Mouse (Mus musculus) left cerebral cortex, postnatal 10 days (tissue): ENCODE results near the gene Ak5. TPM values are rescaled to one million over a fixed set of nuclear protein-coding genes. Genes with fewer than 3 reads are reported as not detected.
"Not testable (repeated sequence)": the region's sequence is repeated elsewhere in the genome, so short reads cannot be mapped to it uniquely, and the experiment has no call there.

Experiments used
- DNase-seq, 2 experiments: peaks; one replicate each; pipeline ENCODE4 v3.0.0; 2021 to 2022; ENCODE audit warnings: low spot score in 2 of 2, mixed read lengths in 1 of 2; ENCODE audit errors: extremely low spot score in 1 of 2
- intact Hi-C: fragments of 180-260 bp; cut with DNase I; formaldehyde crosslinking; loops from one replicate; pipeline ENCODE4 v1.15.1; 2025
- total RNA-seq, 2 experiments: library from RNA; stranded (reverse); gene quantifications; 2 replicates each; pipeline ENCODE4 v1.2.3; 2021

Ak5 gene
- total RNA-seq, 2 experiments from 2014 or later: 77.3 to 88.1 TPM

GRCm38 (mm10) chr3:152468032-152468431 lies 200.1 kb downstream of the Ak5 start:
- DNase-seq: no peak
- intact Hi-C loops: no loop called here

GRCm38 (mm10) chr3:152467312-152467711 lies 200.8 kb downstream of the Ak5 start:
- DNase-seq: no peak
- intact Hi-C loops: no loop called here

- DNase-seq: no peak
- intact Hi-C loops: no loop called here
These were observed 201.3 kb downstream of the Ak5 start for GRCm38 (mm10) chr3:152466849-152467248.

GRCm38 (mm10) chr3:152465338-152465737 lies 202.8 kb downstream of the Ak5 start:
- no peak for DNase-seq
- intact Hi-C loops: no loop called here

GRCm38 (mm10) chr3:152464462-152464861 lies 203.7 kb downstream of the Ak5 start:
- intact Hi-C loops: no loop called here
- DNase-seq: no peak

GRCm38 (mm10) chr3:152462900-152463299 lies 205.3 kb downstream of the Ak5 start:
- DNase-seq: no peak
- intact Hi-C loops: no loop called here

GRCm38 (mm10) chr3:152462038-152462547 lies 206.1 kb downstream of the Ak5 start:
- intact Hi-C loops: no loop called here
- no peak for DNase-seq

GRCm38 (mm10) chr3:152460802-152461201 lies 207.4 kb downstream of the Ak5 start:
- intact Hi-C loops: no loop called here
- DNase-seq: no peak

- DNase-seq, intact Hi-C loops: not testable (repeated sequence)
These were observed 209.3 kb downstream of the Ak5 start for GRCm38 (mm10) chr3:152458875-152459274.

- intact Hi-C loops: no loop called here
- DNase-seq: no peak
These were observed 210.7 kb downstream of the Ak5 start for GRCm38 (mm10) chr3:152457308-152458035.

GRCm38 (mm10) chr3:152453163-152453562 lies 215.0 kb downstream of the Ak5 start:
- DNase-seq: no peak
- intact Hi-C loops: no loop called here

- intact Hi-C loops: no loop called here
- no peak for DNase-seq
These were observed 221.2 kb downstream of the Ak5 start for GRCm38 (mm10) chr3:152446966-152447365.

GRCm38 (mm10) chr3:152444114-152444513 lies 224.0 kb downstream of the Ak5 start:
- intact Hi-C loops: no loop called here
- DNase-seq: no peak

GRCm38 (mm10) chr3:152442795-152443194 lies 225.4 kb downstream of the Ak5 start:
- intact Hi-C loops: no loop called here
- DNase-seq: no peak

- DNase-seq: no peak
- intact Hi-C loops: no loop called here
These were observed 230.1 kb downstream of the Ak5 start for GRCm38 (mm10) chr3:152438068-152438467.

GRCm38 (mm10) chr3:152435590-152435989 lies 232.6 kb downstream of the Ak5 start:
- no peak for DNase-seq

GRCm38 (mm10) chr3:152432677-152433076 lies 235.5 kb downstream of the Ak5 start:
- intact Hi-C loops: no loop called here

More at GRCm38 (mm10) chr3:152435590-152435989, 232.6 kb downstream of the Ak5 start:
- intact Hi-C loops: no loop called here

GRCm38 (mm10) chr3:152428925-152429324 lies 239.2 kb downstream of the Ak5 start:
- intact Hi-C loops: no loop called here
- DNase-seq: no peak

More at GRCm38 (mm10) chr3:152432677-152433076, 235.5 kb downstream of the Ak5 start:
- DNase-seq: no peak
